Mouse (Mus musculus): ENCODE results near the gene Tor4a.
A peak's percentile ranks its signal among the peaks of the same experiment; 100 is the strongest.

The Tor4a gene

DNA sequence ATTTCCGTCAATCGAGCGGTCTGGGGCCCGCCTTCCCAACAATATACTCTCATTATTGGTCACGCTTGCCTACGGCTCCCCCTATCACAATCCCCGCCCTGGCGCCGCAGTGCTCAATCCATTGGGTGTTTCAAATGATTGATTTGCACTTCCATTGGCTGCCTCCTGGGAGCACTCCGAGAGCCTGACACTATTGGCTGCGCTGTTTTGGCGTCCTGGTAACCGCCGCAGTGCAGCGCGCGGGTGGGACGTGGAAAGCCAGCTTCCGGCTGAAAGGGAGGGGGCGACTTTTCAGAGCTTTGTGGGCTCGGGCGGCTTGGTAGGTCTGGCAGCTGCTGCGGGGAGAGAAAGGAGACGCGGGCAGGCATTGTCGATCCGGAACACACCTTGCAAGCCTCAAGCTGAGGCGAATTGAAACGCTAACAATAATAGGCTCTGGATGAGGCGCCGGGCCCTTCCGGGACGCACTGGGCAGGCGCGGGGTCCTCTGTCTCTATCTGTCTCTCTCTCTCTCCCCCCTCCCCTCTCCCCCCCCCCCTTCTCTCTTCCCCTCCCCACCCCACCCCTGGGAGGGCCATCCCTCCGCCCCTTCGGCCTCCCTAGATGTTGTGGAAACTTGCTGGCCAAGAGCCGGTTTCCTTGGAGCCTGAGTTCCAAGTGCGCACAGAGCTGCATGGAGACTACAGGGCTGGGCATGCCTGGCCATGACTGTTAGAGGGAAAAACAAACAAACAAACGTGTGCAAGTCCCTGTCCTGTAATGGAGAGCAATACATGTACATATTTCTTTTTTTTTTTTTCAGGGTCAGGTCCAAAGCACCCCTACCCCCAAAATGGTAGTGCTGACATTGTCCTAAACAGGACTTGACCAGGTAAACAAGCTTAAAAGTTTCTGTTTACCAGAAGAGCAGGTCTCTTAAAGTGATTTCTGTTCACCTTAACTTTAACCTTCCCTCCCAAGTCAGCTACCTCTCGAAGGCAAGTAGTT, 28.4 kb upstream of the Tor4a start:
- peak; percentile 99 for DNase-seq

DNA sequence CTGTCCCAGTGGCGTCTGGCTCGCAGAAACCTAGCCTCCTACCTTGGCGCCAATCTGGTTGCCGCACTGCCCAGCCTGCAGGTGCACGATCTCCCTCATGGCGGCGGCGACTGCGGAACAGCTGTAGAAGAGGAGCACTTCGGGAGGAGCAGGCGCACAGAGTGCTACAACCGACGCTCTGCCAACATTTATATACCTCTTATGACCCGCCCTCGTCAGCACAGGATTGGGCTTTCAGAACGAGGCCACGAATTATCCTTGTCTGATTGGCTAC, 27.7 kb upstream of the Tor4a start, which contains the start of gene Tubb4b:
Tubb4b (minus strand) TSS at position 211 of the 274 bp plus-strand sequence.
- DNase-seq, result no peak

DNA sequence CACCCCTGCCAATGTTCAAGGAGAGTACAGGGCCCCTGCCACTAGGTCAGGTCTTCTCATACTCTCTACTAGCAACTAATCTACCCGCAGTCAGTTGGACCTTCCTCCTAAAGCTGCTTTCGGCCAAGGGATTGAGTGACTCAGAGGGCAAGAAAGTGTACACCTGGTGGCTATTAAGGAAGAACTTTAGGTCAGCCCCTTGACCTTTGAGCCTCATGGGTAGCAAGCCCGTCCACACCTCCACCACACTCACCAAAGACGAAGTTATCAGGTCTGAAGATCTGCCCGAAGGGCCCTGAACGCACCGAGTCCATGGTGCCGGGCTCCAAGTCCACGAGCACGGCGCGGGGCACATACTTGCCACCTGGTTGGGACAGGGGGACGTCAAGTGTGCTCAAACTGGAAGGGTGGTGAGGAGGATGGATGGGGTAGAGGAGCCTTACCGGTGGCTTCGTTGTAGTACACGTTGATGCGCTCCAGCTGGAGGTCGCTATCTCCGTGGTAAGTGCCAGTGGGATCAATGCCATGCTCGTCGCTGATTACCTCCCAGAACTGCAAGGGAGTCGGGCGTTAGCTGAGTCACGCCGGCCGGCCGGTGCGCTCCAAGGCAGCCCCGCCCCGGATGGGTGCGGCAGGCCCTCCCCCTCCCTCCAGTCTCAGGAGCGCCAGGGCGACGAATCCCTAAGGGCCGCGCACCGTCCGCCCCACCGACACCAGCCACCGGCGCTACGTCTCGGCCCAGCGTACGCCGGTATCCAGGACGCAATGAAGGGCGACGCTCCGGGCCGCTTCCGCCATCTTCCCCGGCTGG, 27.2 kb upstream of the Tor4a start:
- DNase-seq, result no peak

DNA sequence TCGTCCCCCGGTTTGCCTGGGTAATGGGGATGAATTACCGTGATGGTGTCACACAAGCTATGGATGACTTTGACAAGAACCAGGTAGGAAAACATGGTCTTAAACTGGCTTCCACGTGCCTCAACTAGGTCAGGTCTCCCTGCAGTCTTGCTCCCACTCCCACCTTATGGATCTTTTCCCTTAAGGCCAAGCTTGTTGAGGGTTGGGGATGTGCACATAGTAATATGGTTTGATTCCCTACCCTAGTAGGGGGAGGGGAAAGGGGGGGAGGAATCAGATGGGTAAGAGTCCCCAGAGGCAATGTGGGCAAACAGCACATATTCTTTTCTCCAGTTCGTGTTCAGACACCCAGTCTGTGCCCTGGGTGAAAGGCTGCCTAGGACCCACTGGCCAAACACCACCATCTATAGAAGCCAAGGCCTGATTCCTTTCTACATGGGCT, 24.7 kb upstream of the Tor4a start:
- DNase-seq, result no peak

DNA sequence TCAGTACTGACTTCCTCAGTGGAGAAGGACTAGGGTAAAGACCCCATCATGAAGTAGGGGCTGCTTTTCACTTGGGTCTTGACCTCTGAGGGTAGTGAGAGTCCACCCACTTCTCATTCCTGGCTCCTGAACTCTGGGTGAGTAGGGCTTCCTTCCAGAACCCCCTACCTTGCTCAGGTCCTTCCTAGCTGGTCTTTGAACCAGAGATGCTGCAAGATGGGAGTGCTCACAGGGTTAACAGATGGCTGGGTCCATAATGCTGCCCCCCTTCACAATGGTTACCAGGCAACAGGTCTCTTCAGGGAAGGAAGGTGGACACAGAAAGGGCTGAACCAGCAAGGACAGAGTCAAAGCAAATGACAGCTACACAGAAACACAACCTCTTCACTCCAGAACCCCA, 21.8 kb upstream of the Tor4a start, which contains the start of gene Fam166a:
Fam166a (plus strand) TSS at position 301 of the 400 bp plus-strand sequence.
- DNase-seq, result no peak

DNA sequence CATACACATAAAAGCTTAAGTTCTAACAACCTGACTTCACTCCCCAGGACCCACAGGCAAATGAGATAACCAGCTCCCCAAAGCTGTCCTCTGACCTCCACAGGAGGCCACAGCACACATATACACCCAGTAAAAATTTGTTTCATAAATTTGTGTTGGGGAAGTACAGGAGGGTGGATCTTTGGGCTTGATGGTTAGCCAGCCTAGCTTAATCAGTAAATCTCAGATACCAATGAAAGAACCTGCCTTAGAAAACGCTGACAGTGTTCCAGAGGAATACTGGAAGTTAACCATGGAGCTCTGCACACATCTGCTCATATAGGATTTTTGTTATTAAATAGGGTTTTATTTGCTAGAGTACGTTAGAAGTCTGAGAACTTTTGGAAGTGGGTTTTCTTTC, 21.0 kb upstream of the Tor4a start:
- no peak for DNase-seq

DNA sequence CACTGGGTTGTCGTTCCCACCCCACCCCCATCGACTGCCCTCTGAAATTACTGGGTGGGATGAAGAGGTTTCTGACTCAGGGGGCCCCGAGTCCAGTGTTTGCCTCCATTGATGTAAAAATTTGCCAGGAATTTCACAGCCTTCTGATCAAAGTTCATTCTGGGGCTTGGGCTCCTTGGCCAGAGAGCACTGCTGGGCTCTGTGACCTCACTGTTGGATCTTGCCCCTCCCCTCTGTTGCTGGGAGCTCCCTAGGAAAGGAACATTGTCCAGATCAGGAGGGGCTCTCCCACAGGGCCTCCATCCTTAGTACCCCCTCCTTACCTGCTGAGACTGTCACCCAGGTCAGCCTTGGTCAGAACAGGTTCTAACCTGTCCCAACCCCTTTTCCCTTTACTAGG, 17.8 kb upstream of the Tor4a start, which contains the start of gene Stpg3:
Stpg3 (minus strand) TSS at position 194 of the 400 bp plus-strand sequence.
- no peak for DNase-seq

DNA sequence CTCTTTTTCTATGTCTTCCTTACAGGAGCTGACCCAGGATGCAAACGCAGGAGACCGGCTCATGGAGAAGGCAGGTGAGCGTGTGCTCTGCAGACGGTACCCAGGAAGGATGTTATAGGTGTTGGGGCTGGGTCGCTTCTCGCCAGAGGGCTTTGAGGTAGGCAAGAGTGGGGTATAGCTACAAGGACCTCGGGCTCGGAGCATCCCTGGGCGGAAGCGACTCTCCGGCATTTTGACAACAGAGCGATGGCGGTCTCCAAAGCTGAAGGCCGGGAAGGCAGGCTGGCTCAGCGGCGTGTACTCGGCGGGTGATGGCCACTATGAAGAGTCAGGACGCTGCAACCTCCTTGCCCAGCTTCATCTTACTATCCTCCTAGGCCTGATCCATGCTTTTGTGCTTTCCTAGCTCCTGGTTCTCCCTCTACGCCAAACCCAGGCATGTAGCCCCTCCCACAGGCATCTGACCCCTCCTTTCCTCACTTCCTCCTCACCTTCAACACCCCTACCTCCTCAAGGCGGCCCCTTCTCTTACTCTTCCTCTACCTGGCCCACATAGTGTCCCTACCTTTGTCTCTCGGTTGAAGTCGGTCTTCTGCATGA, 16.7 kb upstream of the Tor4a start:
- DNase-seq, result no peak

DNA sequence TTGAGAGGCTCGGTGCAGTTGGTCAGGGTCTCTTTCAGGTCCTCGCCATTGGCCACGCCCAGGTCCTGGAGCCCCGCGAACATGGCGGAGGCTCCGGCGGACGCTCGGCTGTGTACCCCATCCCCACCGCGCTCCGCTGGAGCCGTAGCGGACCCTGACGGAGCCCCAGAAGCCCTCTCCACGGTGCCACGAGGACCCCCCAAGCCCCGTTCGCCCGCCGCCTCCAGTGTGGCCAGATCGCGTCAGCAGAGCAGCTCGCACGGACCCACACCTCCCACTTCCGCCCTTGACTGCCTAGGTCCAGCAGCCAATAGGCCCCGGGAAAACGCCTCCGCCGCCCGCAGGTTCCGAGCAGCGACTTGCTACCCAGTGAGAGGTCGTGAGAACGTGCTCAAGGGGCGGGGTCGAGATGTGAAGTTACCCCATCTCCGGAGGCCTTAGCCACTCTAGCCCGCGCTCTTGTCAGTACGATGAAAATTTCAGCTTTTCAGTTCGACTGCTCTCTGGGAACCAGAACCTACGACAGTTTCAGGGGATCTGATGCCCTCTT, 14.5 kb upstream of the Tor4a start, which contains the start of gene Nelfb:
Nelfb (minus strand) TSS at position 369 of the 550 bp plus-strand sequence.
- DNase-seq, result peak; percentile 81

DNA sequence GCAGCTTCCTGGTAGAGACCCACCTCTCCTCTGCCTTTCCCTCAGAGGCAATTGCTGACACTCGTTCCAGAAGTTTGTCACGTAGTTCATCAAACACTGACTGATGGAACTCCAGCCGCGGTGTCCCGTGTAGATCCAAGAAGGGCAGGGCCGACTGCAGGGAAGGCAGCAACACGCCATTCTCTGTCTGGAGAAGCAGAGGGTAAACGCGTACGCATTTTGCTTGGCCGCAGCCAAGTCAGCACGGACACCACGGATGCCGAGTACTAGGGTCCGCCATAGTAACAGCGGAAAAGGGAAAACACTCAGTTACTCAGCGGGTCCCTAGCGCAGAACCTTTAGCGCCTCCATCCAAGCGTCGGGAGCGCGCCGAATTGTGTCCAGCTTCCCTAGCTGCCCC, 14.0 kb upstream of the Tor4a start:
- no peak for DNase-seq

DNA sequence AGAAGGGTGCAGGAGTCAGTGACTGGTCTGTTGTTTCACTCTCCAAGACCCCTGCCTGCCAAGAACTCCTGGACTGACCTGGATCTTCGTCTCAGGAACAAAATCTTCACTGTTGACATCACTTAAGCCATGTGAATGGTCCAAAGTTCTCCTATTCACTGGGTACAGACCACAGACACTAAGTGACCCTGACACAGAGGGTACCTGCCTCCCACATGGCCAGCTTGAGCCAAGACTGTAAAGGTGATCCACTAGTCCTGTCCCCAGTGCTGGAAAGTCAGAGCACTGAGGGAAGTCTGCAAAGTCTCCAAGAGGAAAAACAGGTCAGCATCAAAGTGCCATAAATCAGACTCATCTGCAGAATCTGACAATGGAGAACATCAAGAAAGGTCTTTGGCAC, 10.9 kb upstream of the Tor4a start:
- no peak for DNase-seq

DNA sequence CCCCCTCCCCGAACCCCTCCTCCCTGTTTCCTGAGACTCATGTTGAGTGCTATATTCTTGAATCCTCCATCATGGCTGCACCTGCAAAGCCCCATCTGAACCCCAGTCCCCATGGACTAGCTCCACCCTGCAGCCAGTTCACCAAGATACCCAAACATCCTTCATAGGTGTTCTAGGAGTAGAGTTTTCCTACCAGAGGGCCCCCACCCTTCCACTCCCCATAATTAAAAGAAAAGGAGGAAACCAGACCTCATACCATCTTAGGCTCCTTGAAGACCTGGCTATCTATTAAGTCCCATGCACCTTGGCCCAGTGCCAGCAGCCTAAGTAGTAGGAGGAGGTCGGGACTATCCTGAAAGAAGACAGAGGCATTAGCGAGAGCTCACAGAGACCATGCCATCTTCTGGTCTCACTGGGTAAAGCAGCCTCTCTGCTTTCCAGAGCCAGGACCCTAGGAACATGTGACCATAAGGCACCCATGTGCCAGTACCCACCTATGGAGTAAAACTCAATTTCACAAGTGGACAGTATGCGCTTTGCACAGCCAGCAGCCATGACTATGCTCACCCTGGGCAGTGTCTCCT, 7.0 kb upstream of the Tor4a start:
- no peak for DNase-seq

DNA sequence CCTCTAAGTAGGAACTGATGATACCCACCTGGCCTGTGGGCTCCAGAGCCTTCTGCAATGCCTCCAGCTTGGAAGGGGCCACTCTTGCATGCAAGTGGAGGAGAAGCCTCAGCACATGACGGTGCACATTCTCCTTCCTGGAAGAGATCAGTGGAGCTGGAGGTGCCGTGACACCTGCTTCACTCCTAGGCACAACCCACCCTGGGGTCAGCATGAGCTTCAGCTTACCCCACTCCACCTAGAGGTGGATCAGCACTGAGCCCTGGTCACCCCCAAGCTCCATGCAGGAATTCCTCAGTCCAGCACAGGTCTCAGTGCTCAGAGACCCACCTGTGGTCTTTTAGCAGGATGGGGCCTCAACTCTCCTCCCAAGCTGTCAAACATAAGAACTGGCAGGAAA, 3.9 kb upstream of the Tor4a start:
- no peak for DNase-seq

DNA sequence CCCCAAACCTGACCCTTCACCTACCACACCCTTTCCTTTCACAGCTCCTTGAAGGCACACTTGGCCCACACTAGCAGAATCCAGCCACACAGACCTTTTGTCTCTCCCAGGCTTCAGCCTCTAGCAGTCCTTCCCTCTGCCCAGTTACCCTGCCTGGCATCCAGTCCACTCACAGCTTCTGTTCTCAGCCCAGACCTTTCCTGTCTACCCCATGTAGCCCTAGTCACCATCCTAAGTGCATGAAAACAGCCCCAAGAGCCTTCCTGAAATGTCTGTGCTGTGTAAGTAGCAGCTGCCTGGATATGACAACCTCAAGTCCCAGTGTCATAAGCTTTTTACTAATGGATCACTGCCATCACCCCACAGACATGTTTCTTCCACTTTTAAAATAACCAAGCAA, 1.3 kb upstream of the Tor4a start:
- no peak for DNase-seq

DNA sequence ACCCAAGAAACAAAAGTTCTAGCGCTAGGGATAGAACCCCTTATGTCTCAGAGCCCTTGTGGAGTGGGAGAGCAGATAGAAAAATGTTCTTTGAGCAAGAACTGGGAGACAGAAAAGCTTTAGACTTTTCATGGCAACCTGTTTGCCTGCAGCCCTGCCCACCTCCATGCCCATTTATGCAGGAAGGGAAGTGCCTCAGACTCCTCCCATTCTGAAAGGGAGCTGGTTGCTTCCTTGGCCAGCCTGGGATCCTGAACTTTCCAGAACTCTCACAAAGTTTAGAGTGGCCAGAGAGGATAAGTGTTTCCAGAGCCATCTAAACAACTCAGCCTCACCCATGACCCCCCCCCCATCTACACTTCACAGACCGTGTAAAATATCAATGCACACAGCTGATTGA, 505 bp upstream of the Tor4a start:
- no peak for DNase-seq

DNA sequence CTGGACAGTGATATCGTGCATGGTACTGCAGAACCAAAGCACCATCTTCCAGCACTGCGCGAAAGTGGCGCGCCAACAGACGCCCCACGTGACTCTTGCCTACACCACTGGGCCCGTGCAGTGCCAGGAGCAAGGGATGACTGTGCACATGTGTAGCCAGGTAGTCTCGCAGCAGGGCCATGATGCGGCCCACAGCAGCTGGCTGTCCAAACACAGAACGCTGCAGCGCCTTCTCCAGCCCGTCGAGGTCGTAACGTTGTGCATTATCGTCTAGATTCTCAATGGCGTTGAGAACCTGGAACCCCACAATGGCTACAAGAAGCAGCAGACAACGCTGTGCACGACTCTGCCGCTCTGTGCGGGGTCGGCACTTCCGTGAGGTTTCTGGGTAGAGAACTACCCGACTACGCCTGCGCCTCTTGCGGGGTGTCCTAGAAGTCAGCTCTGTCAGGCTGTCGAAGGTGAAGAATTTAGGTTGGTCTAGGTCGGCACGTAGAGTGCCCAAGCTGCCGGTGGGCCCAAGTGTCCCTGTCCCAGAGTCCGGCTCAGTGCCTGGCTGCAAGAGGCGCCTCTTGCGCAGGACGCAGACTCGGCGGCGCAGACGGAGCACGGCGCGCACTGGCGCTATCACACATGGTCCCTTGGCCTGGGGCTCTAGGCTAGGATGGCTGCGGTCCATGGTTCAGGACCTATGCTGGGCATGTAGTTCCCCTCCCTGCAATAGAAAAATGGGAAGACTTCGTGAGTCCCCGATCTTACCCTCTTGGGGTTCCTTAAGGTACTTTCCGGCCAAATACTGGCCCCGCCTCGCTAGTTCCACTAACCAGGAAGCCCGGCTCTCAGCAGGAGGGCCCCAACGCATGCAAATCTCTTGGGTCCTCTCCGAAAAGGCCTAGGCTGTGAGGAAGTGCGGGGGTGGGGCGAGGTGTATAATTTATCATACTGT, 1.2 kb downstream of the Tor4a start:
- DNase-seq, result no peak

DNA sequence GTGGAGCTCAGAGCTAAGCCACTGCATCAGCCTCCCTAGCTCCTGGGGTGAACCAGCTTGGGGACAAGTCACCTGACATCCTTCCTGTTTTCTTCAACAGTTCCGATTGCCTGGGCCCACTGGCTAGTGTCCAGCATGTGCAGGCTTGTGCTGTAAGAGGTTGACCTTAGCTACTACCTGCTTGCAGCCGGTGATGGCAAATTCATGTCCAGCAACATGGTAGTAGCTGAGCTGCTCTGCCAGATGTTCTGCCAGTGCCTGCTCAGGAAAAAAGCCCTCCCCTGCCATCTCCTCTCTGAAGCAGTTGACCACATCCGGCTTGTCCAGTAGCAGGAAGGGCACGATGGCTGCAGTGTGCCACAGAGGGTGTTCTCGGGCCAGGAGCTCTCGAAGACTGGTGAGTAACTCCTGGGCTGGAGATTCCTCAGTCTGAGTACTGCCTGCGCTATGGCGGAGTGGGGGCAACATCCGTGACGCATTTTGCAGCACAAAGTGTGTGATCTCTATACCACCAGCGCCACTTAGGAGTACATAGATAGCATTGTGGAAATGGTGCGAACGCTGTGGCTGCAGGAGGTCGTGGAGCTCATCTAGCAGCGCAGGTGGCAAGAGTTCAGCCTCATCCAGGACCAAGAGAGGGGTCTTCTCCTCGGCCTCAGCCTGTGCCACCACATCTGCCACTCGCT, 2.1 kb downstream of the Tor4a start:
- no peak for DNase-seq

DNA sequence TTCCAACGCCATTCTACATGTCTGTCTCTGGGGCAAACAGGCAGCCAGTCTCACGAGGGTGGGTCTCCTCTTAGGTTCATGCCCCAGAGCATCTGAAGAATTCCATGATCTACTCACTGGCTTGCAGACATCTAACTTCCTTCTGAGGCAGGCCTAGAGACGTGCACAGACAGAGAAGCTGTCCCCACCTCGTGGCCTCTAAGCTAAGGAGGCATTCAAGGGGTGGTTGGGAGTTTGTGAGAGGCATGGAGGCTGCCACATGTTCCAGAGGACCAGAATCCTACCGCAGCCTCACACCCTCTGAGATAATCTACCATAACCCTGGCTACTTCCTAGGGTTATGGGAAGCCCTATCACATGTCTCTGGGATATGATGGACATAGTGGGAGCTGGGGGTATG, 2.7 kb downstream of the Tor4a start:
- DNase-seq, result no peak

DNA sequence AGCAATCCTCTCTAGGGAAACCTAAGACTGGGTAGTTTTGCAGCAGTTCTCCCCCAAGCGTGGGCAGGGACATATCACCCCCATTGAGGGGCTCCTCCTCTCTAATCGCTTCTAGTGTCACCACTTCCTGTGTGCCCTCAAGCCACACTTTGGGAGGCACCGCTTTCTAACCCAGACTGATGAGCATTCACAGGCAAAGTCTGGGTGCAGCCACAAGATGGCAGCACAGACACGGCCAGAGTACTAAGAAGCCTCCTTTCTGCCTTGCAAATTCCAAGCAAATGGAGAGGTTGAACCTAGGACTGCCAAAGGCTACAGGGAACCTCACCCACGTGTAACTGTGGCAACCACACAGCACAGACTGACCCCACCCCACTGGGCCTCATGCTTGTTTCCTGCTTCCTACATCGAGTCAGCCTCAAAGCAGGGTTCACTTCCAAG, 3.3 kb downstream of the Tor4a start:
- peak; percentile 82 for DNase-seq

DNA sequence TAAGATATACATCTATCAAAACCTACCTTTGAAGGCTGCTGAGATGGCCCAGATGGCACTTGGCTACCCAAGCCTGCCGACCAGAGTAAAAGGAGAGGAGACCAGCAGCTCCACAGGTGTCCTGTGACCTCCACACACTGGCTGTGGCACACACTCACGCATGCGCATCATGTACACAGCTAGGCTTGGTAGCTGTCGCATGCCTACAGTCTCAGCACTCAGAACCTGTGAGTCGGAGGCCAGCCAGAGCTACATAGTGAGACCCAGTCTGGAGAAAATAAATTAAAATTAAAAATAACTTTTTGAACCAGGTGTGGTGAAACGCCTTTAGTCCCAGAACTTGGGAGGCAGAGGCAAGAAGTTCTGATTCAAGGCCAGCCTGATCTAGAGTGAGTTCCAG, 8.8 kb downstream of the Tor4a start:
- DNase-seq, result no peak

DNA sequence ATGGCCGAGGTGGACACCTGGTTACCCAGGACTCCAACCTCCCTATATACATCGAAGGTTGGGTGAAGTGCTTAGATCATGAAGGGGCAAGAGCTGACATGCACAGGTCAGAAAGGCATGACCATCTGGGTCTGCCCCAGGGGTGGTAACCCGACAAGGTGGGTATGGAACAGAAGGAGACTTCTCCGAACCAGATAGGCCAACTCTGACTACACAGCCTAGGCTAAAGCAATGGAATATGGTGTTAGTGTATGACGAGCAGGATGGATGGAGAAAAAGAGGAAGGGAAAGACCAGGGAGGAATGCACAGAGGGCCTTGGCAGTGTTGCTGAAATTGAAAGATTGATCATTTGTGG, 10.1 kb downstream of the Tor4a start:
- no peak for DNase-seq
